Mouse (Mus musculus): ENCODE measurements at regions not wholly inside any gene's neighbourhood (a gene's known extent, or its start where the extent isn't known, plus 50 kb on each side); places are given as distances from the start of the nearest gene placed in this dataset.

DNA sequence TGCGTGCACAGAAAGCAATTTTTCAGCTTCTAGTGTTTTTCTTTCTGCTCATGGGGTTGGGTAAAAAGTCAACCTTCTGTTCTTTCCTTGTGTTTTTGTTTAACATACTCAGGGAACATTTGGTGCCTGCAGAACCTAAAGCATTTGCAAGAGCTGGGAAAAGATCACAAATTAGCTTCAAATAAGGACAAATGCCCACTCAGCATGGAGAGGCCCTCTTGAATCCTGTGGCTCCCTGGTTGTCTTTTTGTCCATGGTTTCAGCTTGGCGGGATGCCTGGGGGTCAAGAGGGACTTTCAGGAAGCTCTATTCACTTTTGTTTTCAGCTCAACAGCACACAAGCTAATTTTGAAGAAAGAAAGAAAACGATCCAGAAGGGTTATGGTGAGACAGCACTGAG is 186.4 kb upstream of the Nampt start:
- no peak for DNase-seq (ENCODE audit: low spot score in 2 of 2)
- intact Hi-C loops (cut with DNase I): no loop called here

DNA sequence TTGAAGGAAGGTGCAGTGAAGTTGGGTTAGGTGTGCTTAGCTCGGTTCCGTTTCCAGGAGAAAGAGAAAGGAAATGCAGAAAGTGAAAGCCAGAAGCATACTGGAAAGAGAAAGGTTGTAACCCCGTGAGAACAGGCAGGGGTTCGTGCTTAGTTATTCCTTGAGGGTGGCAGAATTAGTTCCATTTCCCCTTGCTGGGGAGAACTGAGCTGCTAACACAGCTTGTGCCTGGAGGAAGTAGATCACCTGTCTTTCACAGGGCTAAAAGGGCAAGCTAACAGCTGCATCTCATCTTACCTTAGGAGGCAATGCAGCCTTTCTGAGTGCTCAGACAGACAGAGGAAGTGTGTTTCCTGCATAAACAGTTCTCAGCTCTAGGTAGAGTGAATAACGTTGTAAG is 184.3 kb upstream of the Nampt start:
- intact Hi-C loops (cut with DNase I): loop anchor here (5.0 kb wide), 1 partner anchor 187 kb away; no protein-coding TSS in a partner anchor
- DNase-seq (ENCODE audit: low spot score in 2 of 2): no peak

DNA sequence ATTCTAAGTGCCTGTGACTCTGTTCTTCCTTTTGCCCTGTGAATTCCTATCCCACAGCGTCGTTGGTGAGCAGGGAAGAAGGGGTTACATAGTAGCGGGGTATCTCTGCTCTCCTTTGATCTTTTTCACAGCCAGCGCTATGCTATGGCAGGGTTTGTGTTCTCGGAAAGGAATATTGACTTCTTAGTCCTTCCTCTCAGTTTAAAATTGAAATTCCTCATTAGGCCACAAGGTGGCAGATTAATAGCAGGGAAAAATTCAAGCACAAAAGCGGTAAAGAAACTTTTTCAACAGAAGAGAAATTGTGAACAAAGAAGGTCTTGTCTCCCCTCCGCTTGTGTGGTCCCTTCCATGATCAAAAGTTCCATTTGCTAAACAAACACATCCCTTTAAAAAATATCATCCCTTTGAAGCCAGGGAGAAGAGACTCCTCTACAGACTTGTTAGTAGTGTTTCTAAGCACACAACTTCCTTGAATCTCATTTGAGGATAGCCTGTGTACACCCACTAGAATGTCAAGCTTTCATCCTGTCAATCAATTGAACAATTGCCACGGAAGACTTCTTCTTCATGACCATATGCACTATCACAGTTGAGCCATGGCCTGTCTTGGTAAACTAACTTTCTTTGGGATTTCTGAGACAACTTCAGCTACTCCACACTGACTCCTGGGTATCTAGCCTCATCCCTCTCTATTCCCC is 181.8 kb upstream of the Nampt start:
- intact Hi-C loops (cut with DNase I): loop anchor here (1.0 to 5.0 kb wide), 2 partner anchors 185 to 260 kb away; no protein-coding TSS in a partner anchor
- no peak for DNase-seq (ENCODE audit: low spot score in 2 of 2)

DNA sequence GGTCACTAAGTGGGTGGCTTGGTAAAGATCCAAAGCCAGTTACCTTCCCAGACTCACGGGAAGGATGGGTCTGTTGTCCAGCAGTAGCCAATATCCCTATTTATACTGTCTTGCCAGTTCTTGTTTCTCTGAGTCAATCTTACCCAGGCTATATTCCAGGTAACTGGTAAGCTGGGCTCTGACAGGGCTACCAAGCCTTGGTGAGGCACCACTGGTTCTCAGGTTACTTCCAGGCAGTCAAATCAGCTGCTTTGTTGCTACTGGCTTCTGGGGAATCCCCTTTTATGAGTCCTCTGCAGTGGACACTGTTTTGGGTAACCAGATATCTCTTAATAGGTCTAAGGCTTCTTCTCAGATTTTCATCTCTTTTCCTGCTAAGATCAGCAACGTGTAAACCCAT is 178.8 kb upstream of the Nampt start:
- intact Hi-C loops (cut with DNase I): no loop called here
- DNase-seq (ENCODE audit: low spot score in 2 of 2): no peak

DNA sequence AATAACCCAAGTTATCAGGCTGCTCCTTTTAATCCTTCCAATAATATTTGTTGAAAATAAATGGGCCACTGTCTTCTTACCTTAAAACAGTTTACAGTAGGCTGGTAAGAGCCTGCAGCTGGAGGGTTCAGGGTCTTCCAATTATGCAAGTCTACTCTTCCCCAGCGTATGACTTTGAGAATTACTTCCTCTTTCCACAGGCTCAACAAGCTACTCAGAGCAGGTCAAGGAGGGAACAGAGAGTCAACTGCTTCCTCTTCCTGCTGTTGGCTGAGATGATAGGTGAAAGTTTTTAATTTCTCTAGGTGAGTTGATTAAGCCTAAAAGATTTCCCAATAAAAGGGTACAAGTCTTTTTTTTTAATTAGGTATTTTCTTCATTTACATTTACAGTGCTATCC is 176.9 kb upstream of the Nampt start:
- intact Hi-C loops (cut with DNase I): no loop called here
- DNase-seq (ENCODE audit: low spot score in 2 of 2): no peak

DNA sequence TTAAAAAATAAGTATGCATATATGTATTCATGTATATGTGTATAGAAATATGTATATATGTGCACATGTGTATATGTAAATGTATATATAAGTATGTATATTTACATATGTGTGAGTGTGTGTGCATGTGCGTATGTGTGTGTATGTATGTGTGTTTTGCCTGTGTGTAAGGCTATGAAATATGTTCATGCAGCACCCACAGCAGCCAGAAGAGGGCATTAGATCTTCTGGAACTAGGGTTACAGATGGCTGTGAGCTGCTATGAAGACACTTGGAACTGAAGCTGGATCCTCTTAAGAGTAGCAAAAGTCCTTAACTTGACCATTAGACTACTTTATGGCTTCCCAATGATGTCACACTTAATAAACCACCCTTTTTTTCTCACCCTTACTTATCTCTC is 166.2 kb upstream of the Nampt start:
- no peak for DNase-seq (ENCODE audit: low spot score in 2 of 2)
- intact Hi-C loops (cut with DNase I): no loop called here

DNA sequence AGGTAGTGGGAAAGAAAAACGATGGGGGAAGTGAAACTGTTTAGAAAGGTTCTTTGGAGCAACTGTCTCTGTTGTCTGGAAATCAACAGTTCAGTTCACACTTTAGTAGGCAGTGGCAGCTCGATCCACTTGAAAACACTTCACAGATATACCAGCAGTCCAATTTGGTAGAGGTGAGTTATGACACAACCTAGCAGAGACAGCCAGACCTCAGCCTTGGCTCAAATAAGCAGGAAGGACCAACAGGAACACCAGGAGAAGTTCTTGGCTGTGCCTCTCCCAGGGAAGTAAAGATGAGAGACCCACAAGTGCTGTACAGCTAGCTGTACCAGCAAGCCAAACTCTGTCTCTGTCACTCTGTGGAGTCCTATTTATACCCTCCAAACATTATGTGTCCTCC is 163.2 kb upstream of the Nampt start:
- DNase-seq (ENCODE audit: low spot score in 2 of 2): no peak
- intact Hi-C loops (cut with DNase I): no loop called here

DNA sequence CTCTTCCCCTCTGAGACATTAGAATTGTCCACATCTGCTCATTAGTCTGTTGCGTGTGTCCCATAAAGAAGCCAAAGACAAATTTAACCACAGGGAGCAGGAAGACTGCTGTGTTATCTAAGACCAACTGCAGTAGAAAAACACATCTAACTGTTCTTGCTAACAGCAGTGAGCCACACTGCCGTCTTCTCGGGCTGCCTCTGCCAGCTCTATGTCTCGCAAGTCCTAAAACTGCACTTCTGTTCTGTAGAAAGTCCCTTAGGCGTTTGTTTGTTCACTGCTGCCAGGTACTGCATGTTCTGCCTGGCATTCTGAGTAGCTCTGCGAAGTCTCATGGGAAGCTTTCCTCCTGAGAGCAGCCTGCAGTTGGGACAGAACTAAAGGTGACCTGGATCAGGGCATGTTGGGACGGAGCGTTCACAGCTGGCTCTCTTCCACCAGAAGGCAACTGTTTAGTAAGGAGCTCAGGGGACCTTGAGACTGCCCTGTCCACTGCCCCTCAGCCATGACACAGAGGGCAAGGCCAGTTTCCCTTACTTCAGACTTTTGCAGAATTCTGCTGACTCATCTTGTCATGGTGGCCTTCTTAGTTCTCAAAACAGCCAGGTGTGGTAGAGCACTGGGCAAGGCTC is 157.4 kb upstream of the Nampt start:
- DNase-seq (ENCODE audit: low spot score in 2 of 2): peak in 1 of 2 experiments; percentile 11
- intact Hi-C loops (cut with DNase I): no loop called here

DNA sequence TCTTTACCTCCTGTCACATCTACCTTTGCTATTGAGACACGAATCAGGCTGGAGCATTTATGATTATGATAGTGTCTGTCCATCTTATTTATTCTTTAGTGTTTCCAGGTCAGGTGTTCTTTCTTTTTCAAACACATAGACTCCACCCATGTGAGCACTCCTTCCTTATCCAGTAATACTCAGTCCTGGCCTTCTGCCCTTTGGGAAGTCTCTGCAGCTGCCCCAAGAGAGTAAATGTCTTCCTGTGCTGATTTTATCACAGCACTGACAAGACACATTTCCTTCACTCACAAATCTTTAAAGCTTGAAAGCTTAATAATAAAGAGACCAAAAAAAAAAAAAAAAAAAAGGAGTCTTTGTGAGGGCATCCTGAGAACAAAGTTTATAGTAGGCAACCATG is 153.3 kb upstream of the Nampt start:
- intact Hi-C loops (cut with DNase I): no loop called here
- no peak for DNase-seq (ENCODE audit: low spot score in 2 of 2)

DNA sequence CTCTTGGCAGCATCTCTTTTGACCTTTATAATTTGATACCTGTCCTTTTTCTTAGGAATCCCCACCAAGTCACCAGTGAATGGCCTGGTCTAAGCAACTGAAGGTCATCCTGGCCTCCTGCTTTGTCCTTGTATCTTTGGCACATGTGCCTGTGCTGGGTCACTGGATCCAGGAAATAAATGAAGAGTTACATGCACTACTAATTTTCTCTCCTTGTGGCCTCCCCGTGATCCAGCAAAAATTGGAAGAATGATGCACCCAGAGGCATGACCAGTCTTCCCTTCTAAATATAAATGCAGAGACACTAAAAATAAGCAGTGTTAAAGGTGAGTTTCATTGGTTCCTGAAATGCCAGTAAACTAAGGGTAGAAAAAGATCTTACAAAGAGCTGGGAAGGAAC is 141.4 kb upstream of the Nampt start:
- intact Hi-C loops (cut with DNase I): no loop called here
- DNase-seq (ENCODE audit: low spot score in 2 of 2): no peak

DNA sequence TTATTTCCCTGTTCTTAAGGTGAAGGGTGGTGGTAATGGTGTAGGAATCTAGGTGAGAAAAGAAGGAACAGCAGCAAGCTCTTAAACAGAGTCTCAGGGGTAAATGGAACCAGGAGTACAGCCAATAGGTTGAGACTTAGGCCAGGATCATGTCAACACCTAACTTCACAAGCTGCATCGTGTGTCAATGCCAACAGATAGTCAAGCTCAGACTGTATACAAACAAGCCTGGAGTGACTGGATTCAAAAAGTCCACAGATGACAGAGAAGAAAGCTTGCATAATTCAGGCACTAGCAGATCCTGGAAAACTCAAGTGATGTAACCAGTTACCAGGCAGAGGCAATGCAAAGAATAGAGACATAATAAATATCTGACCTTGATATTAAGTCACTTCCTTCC is 140.6 kb upstream of the Nampt start:
- no peak for DNase-seq (ENCODE audit: low spot score in 2 of 2)
- intact Hi-C loops (cut with DNase I): no loop called here

DNA sequence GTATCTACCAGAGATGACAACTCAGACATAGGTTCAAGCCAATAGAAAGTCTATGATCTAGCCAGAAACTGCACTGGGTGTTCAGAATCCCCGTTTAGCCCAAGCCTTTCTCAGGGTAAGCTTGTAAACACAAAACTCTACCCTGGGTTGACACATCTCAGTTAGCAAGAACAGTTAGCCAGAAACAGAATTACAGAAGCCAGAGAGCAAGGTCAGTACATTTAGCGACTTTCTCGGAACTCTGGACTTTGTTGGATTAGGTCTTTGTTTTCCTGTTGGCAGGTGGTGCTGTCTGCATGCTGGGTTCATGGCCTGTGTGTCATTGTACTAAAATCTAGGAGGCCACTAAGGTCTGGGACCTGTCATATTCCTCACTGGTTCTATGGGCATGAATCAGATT is 137.4 kb upstream of the Nampt start:
- DNase-seq (ENCODE audit: low spot score in 2 of 2): no peak
- intact Hi-C loops (cut with DNase I): no loop called here

DNA sequence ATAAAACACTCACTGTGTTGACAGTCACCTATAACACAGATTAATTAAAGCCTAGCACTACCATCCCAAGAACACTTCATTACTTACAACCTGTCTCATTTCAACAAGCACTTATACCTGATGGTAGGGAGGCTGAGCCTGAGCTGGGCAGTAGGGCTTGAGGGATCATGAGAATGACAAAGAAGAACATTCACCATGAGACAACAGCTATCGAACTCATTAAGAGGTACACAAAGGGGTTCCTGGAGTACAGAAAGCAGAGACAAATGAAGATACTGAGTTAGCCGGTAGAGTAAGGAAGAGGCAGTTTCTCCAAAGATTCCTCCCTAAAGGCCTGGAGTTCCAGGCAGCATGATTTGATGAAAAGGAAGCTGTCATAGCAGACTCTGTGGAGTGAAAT is 136.0 kb upstream of the Nampt start:
- intact Hi-C loops (cut with DNase I): no loop called here
- DNase-seq (ENCODE audit: low spot score in 2 of 2): no peak

DNA sequence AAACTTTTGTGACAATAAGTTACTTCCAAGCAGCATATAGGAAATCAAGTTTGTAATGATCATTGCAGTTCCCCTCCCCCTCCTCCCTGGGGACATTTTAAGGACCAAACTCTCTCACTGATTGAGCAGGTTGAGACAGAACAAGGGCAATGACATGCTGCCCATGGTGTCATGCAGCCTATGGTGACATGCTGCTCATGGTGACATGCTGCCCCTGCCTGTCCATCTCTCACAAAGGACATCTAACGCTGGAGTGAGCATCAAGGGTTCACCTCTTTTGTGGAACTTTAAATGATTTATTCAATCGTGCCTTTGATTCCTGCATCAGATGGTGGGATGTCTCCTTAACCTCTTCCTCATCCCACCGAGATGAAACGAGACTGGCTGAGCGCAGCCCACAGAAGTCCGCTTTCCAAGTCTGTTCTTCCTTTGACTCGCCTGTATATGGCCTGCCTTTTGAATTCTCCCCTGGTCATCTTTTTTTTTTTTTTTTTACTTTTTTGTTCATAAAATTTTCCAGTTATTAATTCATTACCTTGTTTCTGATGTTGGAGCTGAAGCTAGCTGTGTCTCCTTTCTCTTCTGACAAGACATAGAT is 133.5 kb upstream of the Nampt start:
- DNase-seq (ENCODE audit: low spot score in 2 of 2): no peak
- intact Hi-C loops (cut with DNase I): no loop called here

DNA sequence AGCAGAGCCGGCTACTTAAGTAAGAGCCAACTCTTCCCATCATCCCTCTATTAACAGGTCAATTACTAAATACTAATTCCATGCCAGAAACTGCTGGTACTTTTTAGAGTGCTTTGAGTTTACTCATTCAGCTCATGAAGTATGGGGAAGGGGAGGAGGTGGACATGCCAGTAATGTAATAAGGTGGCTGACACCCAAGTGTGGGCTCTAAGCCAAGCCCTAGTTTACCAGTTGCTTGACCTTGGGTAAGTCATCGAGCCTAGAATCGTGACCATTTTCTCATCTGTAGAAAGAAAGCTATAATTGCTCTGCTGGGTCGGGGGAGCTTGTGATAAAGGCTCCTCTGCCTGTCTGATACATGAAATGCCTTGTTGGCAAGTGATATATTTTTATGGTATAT is 130.0 kb upstream of the Nampt start:
- intact Hi-C loops (cut with DNase I): no loop called here
- DNase-seq (ENCODE audit: low spot score in 2 of 2): no peak

DNA sequence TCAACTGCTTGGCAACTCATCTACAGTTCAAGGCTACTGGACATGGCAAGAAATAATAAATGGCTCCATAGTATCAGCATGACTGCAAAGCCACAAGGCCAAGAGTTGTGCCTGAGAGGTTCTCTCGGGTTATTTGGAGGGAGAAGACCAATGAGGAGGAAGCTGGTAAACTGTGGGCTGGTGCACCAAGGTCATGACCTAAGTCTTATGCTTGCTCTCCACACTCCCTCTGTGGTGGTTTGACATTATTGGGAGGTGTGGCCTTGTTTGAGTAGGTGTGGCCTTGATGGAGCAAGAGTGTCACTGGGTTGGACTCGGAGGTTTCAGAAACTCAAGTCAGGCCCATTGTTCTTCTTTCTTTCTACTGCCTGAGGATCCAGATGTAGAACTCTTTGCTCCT is 129.2 kb upstream of the Nampt start:
- intact Hi-C loops (cut with DNase I): no loop called here

DNA sequence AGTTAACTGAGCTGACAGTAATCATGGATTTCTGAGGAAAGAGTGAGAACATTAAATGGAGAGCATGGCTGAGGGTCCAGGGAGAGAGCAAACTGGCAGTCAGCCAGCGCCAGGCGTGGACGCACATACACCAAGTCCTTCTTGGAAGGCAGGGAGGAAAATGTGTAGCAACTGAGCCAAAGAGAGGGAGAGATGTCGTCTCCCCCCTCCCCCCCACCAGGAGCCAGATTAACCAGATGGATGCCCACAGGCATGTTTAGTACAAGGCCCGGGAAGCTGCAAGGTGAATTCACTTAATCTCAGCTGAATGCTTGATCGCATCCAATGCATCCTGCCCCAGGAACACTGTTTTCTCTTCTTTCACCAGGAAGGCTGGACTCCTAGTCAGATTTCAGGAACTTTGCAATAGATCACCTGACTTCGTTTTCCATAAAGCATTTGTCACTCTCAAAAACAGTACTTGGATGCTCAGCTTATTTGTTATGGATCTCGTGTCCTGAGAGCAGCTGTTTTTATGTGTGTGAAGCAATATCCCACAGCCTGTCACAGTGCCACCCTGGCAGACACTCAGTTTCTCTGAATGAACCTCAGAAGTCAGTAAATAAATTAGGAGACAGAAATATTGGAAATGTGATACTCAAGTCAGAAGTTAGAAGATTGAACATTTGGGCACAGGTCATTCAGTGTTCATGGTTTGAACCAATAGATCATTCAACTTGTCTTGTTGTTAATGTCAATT is 127.1 kb upstream of the Nampt start:
- intact Hi-C loops (cut with DNase I): no loop called here
- no peak for DNase-seq (ENCODE audit: low spot score in 2 of 2)

More for the DNA sequence above, 129.2 kb upstream of the Nampt start:
- DNase-seq (ENCODE audit: low spot score in 2 of 2): no peak

DNA sequence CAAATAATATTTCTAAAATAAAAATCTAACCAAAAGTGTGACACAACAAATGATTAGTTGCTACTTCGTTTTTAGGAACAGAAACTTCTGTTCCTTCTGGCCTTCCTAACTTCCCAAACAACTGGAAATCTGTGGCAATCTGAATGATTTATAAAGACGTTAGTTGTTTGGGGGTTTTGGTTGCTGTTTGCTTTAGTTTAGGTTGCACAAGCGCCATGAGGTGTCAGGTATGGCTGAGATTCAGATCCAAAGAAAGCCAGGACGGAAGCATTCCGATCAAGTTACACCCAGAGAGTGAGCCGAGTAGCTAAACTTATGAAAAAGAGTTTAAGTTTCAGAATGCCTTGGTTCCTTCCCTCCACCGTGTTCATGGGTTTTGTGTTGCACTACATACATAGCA is 126.4 kb upstream of the Nampt start:
- DNase-seq (ENCODE audit: low spot score in 2 of 2): no peak
- intact Hi-C loops (cut with DNase I): no loop called here

DNA sequence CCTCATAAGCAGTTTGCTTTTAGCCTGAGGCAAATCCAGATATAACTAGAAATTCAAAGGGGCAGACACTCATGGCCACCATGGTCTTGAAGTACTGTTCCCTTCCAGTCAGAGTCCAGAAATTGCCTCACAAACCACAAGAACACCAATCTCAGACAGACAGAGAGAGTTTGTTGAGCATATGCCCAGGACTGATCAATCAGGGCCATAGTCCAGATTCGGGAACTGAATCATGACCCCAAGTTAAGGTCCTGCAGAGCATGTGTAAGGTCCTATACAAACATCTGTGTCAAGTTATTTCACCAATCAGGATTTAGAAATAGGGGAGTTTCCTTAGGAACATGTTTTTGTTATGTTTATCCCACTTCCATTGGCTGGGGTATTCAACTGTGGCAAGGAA is 125.7 kb upstream of the Nampt start:
- intact Hi-C loops (cut with DNase I): no loop called here

DNA sequence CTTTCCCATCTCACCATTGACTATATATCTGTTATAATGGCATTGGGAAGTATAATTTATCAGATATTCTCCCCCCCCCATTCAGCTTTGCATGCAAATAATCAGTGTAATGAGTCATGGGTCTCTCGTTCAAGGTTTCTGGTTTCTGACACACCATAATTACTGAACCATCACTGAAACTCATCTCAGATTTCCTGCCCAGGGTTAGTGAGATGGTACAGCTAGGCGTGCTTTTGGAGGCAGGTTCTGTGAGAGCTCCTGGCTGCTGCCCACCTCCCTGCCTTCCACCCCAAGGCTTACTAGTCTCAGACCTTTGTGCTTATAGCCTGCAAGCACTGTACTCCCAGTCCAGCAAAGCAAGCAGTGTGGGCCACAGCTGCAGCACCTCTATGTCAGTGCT is 122.5 kb upstream of the Nampt start:
- intact Hi-C loops (cut with DNase I): no loop called here
- DNase-seq (ENCODE audit: low spot score in 2 of 2): no peak

More for the DNA sequence above, 125.7 kb upstream of the Nampt start:
- DNase-seq (ENCODE audit: low spot score in 2 of 2): no peak

DNA sequence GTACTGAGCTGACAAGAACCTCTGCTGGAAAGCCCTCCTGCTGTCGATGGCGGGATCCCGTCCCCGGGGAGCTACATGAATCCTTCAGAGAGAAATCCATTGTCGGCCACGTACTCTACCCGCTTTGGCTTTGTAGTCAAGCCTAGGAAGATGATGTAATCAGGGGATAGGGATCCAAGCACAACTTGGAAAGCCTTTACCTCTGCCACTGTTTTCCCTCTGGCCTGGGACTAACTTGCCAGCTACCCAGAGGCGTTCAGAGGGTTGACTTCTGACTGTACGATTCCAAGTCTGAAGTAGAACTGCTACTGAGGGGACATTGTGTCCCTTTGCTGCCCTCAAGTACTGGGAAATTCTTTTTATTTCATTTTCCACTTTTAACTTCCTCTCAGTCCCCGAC is 110.2 kb upstream of the Nampt start:
- intact Hi-C loops (cut with DNase I): no loop called here
- no peak for DNase-seq (ENCODE audit: low spot score in 2 of 2)
